Mouse (Mus musculus) forebrain, postnatal 0 days (tissue): ENCODE measurements at regions not wholly inside any gene's neighbourhood (a gene's known extent, or its start where the extent isn't known, plus 50 kb on each side); places are given as distances from the start of the nearest gene placed in this dataset.

Source experiments
- ATAC-seq: fragments of 200-750 bp; cut with Nextera tagmentation; 2 replicates; pipeline ENCODE4 v1.8.0; 2017; ENCODE audit warnings: mild to moderate bottlenecking, moderate library complexity
- DNase-seq: peaks from one replicate; pipeline ENCODE4 v3.0.0-alpha.2; 2015
- H3K27ac ChIP-seq: fragments of 300-500 bp; sonication (generic); 2 replicates; pipeline ENCODE4 v1.5.1; 2014; ENCODE audit warnings: low read depth, mild to moderate bottlenecking, antibody characterized with exemption, low read length, moderate library complexity, mixed read lengths
- H3K27me3 ChIP-seq: fragments of 300-500 bp; sonication (generic); 2 replicates; pipeline ENCODE4 v1.6.1; 2014; ENCODE audit warnings: mild to moderate bottlenecking, low read length, mixed read lengths; ENCODE audit not compliant: insufficient read depth
- H3K36me3 ChIP-seq: fragments of 300-500 bp; sonication (generic); 2 replicates; pipeline ENCODE4 v1.6.1; 2014; ENCODE audit warnings: mild to moderate bottlenecking, moderate library complexity; ENCODE audit not compliant: insufficient read depth
- H3K4me1 ChIP-seq: fragments of 300-500 bp; sonication (generic); 2 replicates; pipeline ENCODE4 v1.6.1; 2014; ENCODE audit warnings: antibody characterized with exemption; ENCODE audit not compliant: insufficient read depth
- H3K4me2 ChIP-seq: fragments of 300-500 bp; sonication (generic); 2 replicates; pipeline ENCODE4 v1.6.1; 2014; ENCODE audit warnings: low read depth, mild to moderate bottlenecking, moderate library complexity
- H3K4me3 ChIP-seq: fragments of 300-500 bp; sonication (generic); 2 replicates; pipeline ENCODE4 v1.5.1; 2014; ENCODE audit warnings: low read depth, low read length, mixed read lengths
- H3K9ac ChIP-seq: fragments of 300-500 bp; sonication (generic); 2 replicates; pipeline ENCODE4 v1.6.1; 2014; ENCODE audit warnings: mild to moderate bottlenecking
- H3K9me3 ChIP-seq: fragments of 300-500 bp; sonication (generic); 2 replicates; pipeline ENCODE4 v1.6.1; 2016; ENCODE audit warnings: low read length
- CTCF ChIP-seq: sonication (generic); IDR thresholded peaks from 2 replicates; pipeline ENCODE4 v1.5.1; 2016; ENCODE audit warnings: antibody characterized with exemption, control low read depth, low read depth
- WGBS: fragments of 180-500 bp; shearing (Covaris S2); extraction: QIAGEN DNeasy Blood & Tissue Kit; methylation state at CpG from one replicate; pipeline ENCODE4 v1.1.7; 2014; 5-methylcytosine and 5-hydroxymethylcytosine counted together

GRCm38 (mm10) chr5:126343570-126343969 is 812.0 kb downstream of the Tmem132b start:
- ATAC-seq: no peak
- Histone ChIP-seq H3K27me3 (no peaks in the 10 kb centered on the region), H3K9ac (no peak overlapping the region), H3K4me2 (no peak overlapping the region), H3K9me3 (no peaks in the 10 kb centered on the region), H3K4me3 (no peak overlapping the region), H3K36me3 (no peaks in the 10 kb centered on the region), H3K27ac (no peak overlapping the region), H3K4me1 (no peaks in the 10 kb centered on the region)
- DNase-seq: no peak
- 19% methylated on average over 9 of the region's 9 CpGs for WGBS
- no peak for TF ChIP-seq CTCF

GRCm38 (mm10) chr5:126350936-126351335 is 819.4 kb downstream of the Tmem132b start:
- Histone ChIP-seq H3K9me3 (0 out of 2 replicates have a peak, but pooled peaks cover 4% of the 10 kb centered on the region), H3K4me2 (no peak overlapping the region), H3K27ac (no peak overlapping the region), H3K4me3 (no peak overlapping the region), H3K27me3 (no peaks in the 10 kb centered on the region), H3K36me3 (no peaks in the 10 kb centered on the region), H3K4me1 (no peaks in the 10 kb centered on the region), H3K9ac (no peak overlapping the region)
- 96% methylated on average over 2 of the region's 2 CpGs for WGBS
- TF ChIP-seq CTCF: peak; percentile 18; the same call in 1 of the 2 replicates
- ATAC-seq: no peak
- DNase-seq: no peak

GRCm38 (mm10) chr5:126369436-126369835 is 837.9 kb downstream of the Tmem132b start:
- no peak overlapping the region for H3K4me2 ChIP-seq
- WGBS: 81% methylated on average over 2 of the region's 2 CpGs
- H3K4me1 ChIP-seq: no peaks in the 10 kb centered on the region
- DNase-seq (no peak), ATAC-seq (no peak)
- no peak for TF ChIP-seq CTCF
- H3K9ac ChIP-seq: no peak overlapping the region
- H3K4me3 ChIP-seq: no peak overlapping the region
- H3K9me3 ChIP-seq: no peaks in the 10 kb centered on the region
- H3K27me3 ChIP-seq: no peaks in the 10 kb centered on the region
- no peak overlapping the region for H3K27ac ChIP-seq
- no peaks in the 10 kb centered on the region for H3K36me3 ChIP-seq

- H3K9ac ChIP-seq: no peak overlapping the region
- no peak overlapping the region for H3K4me2 ChIP-seq
- no peak for TF ChIP-seq CTCF
- 59% methylated on average over 1 of the region's 1 CpGs for WGBS
- H3K36me3 ChIP-seq: no peaks in the 10 kb centered on the region
- no peak overlapping the region for H3K4me3 ChIP-seq
- H3K4me1 ChIP-seq: no peaks in the 10 kb centered on the region
- H3K27me3 ChIP-seq: no peaks in the 10 kb centered on the region
- no peaks in the 10 kb centered on the region for H3K9me3 ChIP-seq
- DNase-seq: no peak
- no peak overlapping the region for H3K27ac ChIP-seq
- no peak for ATAC-seq
These were observed 849.3 kb upstream of the Tmem132c start for GRCm38 (mm10) chr5:126392306-126392705.

- no peaks in the 10 kb centered on the region for H3K4me1 ChIP-seq
- peak; percentile 43 for DNase-seq
These were observed 846.3 kb upstream of the Tmem132c start for GRCm38 (mm10) chr5:126395331-126395730.

GRCm38 (mm10) chr5:126431748-126432147 is 809.9 kb upstream of the Tmem132c start:
- Histone ChIP-seq H3K27me3 (no peaks in the 10 kb centered on the region), H3K4me2 (no peak overlapping the region), H3K4me1 (no peaks in the 10 kb centered on the region), H3K9me3 (0 out of 2 replicates have a peak, but pooled peaks cover 3% of the 10 kb centered on the region), H3K27ac (no peak overlapping the region), H3K9ac (no peak overlapping the region), H3K36me3 (no peaks in the 10 kb centered on the region), H3K4me3 (no peak overlapping the region)
- TF ChIP-seq CTCF: 0 out of 2 replicates have a peak, but pooled peaks have one; percentile 23
- WGBS: 100% methylated on average over 1 of the region's 1 CpGs
- ATAC-seq: no peak
- no peak for DNase-seq

More at GRCm38 (mm10) chr5:126395331-126395730, 846.3 kb upstream of the Tmem132c start:
- Histone ChIP-seq H3K27me3 (no peaks in the 10 kb centered on the region), H3K9me3 (no peaks in the 10 kb centered on the region), H3K4me3 (no peak overlapping the region), H3K27ac (no peak overlapping the region), H3K36me3 (no peaks in the 10 kb centered on the region), H3K4me2 (no peak overlapping the region), H3K9ac (no peak overlapping the region)
- peak; percentile 68 for TF ChIP-seq CTCF
- WGBS: 41% methylated on average over 8 of the region's 8 CpGs
- no peak for ATAC-seq

- WGBS: 88% methylated on average over 1 of the region's 1 CpGs
- H3K4me2 ChIP-seq: no peak overlapping the region
These were observed 802.9 kb upstream of the Tmem132c start for GRCm38 (mm10) chr5:126438696-126439095.

More at GRCm38 (mm10) chr5:126438696-126439095, 802.9 kb upstream of the Tmem132c start:
- Histone ChIP-seq H3K36me3 (no peaks in the 10 kb centered on the region), H3K4me3 (no peak overlapping the region), H3K27me3 (no peaks in the 10 kb centered on the region), H3K4me1 (no peaks in the 10 kb centered on the region), H3K9ac (no peak overlapping the region), H3K9me3 (no peaks in the 10 kb centered on the region), H3K27ac (no peak overlapping the region)
- TF ChIP-seq CTCF: no peak
- DNase-seq (no peak), ATAC-seq (no peak)
